Mouse (Mus musculus) megakaryocyte-erythroid progenitor cell, adult 5-6 weeks (primary cell): ENCODE measurements around the gene Lamc3. TPM values are rescaled to one million over a fixed set of nuclear protein-coding genes. Genes with fewer than 3 reads are reported as not detected.
A peak's percentile ranks its signal among the peaks of the same experiment; 100 is the strongest.
"Not testable (repeated sequence)": the region's sequence is repeated elsewhere in the genome, so short reads cannot be mapped to it uniquely, and the experiment has no call there.

Source experiments
- ATAC-seq: replicated peaks from 2 replicates; pipeline ENCODE4 v1.8.0; 2016; ENCODE audit warnings: mild to moderate bottlenecking, inconsistent platforms; ENCODE audit not compliant: severe bottlenecking, poor library complexity, low FRiP score, low TSS enrichment
- total RNA-seq, 2 experiments: library from RNA; stranded (forward) in 1 of 2; stranded (reverse) in 1 of 2; fragments of 200-1000, 215-1000 nt in 1 of 2; fragments of >200 nt in 1 of 2; fragmentation: Nextera tagmentation in 1 of 2; gene quantifications; 2 replicates each; pipeline ENCODE4 v1.2.3; 2014 to 2017

Gene Lamc3
- total RNA-seq, 2 experiments from 2014 or later, result not detected

GRCm38 (mm10) chr2:31870683-31871082, 16.4 kb upstream of the Lamc3 start:
- no peak for ATAC-seq

GRCm38 (mm10) chr2:31874290-31874855, 12.7 kb upstream of the Lamc3 start:
- no peak for ATAC-seq

GRCm38 (mm10) chr2:31876446-31876845, 10.6 kb upstream of the Lamc3 start:
- ATAC-seq, result no peak

DNA sequence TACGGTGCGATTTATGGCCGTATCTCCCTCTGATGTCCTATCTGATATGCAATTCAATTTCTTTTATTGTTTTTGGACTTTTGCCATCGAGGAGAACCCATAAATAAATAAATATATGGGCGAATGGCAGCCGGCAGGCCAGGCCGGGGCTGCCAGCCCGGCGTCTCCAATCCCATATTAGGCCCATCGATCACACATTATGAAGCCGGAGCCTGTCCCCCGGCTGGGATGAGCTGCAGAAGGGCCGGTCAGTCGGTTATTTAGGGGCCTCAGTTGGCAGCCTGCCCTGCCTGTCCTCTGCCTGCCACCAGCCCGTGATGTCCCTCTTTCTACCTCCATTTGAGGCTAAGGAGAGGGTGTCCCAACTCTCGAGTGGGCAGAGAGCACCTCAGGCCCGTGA, 8.5 kb upstream of the Lamc3 start:
- ATAC-seq, result no peak

DNA sequence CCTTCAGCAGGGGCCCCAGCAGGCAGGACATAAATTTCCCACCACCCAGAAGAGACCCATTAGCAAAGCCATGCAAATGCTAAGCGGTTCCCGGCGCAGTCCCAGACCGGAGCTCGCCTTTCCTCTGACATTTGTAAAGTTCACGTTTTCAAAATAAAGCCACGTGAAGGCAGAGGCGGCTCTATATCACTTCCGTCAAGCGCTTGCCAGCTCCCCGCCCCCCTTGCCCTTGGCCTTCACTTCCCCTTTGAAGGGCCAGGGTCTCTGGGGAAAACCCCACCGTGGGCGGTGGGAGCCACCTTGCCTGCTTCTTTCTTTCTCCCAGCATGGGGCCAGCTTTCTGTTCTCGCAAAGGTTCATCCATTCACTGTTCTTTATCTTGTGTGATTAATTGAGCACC, 6.2 kb upstream of the Lamc3 start:
- ATAC-seq, result no peak

- ATAC-seq, result no peak
Measured at GRCm38 (mm10) chr2:31883061-31883460, 4.0 kb upstream of the Lamc3 start.

GRCm38 (mm10) chr2:31884806-31885205, 2.3 kb upstream of the Lamc3 start:
- no peak for ATAC-seq

GRCm38 (mm10) chr2:31888871-31889270, 1.8 kb downstream of the Lamc3 start:
- no peak for ATAC-seq

DNA sequence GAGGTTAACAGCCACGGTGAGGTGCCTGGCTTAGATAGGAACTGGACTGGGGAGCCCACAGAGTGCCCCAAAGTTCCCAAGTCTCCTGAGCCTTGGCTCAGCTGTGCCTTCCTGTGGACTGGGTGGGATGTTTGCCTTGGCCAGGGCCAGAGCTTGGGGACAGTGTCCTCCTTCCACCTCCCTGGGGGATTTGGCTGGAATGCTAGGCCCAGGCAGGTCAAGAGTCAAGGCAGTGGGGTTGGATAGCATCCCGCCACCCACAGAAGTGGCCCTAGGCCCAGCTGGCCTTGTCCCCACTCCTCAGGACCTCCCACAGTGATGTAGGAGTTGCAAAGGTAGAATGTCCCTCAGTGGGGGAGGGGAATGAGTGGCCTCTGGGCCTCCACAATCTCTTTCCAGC, 4.1 kb downstream of the Lamc3 start:
- ATAC-seq, result no peak

DNA sequence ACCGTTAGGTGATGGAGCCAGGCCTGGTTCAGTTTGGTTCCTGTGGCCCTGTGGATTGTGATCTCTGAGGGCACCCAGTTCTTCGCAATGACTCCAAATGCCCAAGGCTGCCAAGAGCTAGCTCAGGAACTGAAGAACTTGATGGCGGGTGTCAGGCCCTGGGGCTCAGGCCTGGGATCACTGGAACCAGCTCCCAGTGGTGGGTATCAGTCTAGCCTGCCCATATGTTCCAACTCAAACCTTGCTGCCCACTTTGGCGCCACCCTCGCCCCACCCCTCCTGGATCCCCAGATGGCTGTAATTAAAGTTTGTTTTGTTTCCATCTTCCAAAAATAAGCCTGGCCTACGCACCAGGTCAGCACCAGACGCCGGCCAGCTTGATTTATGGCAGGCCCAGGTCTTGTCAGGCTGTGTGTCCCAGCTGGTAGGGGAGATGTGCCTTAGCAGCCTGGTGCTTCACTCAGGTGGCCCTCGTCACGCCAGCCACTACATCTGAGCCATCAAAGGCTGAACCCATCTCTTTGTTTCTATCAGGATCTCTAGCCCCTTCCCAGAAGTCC, 6.1 kb downstream of the Lamc3 start:
- ATAC-seq, result no peak

- ATAC-seq, result no peak
Measured at GRCm38 (mm10) chr2:31894221-31894870, 7.3 kb downstream of the Lamc3 start.

DNA sequence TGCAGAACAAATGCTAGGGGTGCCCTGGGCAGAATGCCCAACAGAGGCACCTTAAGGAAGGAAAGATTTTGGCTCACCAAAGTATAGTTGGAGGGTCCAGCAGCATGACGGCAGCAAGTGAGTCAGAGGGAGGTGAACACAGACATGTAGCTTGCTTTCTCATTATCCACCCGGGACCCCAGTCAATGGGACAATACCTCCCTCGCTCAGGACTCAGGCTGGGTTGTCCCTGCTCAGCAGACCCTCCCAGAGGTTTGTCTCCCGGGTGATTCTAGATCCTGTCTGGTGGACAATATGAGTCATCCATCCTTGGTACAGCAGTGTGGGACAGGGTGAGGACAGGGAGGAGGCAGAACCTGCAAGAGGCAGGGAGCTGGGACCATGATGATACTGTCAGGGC, 13.8 kb downstream of the Lamc3 start:
- no peak for ATAC-seq

DNA sequence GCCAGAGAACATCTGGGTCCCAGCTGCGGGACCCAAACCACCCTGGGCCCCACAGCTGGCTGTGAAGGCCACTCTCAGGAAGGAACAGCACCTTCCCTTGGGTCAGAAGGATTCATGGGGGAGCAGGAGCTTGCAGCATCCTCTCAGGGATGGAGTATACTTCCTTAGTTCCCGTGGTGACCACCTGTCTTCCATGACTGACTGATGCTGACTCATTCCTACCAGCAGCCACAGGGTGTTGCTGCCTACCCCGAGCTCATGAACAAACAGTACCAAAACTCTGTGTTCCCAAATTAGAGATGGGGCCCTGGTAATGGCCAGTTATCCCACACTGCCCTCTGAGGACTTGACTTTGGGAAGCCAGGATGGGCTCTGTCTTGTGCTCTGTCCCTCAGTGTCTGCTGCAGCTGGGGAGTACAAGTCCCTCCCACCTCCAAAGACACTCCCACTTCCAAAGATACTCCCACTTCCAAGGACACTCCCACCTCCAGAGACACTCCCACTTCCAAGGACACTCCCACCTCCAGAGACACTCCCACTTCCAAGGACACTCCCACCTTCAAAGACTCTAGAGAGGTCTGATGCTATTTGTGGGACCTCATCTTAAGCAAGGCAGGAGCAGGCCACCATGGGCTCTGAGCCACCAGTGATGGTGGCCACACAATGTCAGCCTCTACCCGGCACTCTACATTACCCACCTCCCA, 14.7 kb downstream of the Lamc3 start:
- peak; percentile 75 for ATAC-seq

DNA sequence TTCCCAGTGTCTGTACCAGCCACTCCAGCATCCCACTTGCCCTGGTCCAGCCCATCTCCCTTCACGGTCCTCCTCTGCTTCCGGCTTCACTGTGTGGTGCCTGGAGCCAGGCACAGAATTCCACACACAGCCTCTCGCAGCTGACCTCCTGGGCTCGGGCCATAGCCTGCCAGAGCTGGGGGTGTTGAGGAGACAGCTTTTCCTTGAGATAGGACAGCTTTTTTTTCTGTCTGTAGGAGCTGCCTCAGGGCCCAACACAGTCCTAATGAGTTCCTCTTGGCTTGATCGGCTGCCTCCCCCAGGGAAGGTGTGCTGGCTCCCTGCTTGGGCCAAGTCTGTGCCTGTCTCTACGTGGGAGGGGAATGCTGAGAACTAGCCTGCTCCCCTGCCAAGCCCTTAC, 17.0 kb downstream of the Lamc3 start:
- ATAC-seq, result no peak

DNA sequence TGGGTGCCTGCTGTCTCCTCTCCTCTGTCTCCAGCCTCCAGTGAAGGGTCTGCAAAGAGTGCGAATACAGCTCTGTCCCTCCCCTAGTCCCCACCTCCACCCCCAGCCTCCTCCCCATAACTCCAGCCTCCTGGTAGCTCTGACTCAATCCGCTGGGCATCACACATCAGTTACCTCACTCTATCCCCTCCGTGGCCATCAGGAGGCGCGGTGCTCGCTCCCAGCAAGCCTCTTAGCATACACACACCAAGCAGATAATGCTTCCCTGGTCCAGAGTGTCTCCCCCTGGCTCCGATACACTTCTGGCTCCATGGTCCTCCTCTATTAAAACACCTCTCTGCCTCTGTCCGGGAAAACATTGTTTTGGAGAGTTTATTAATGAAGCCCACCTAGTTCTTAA, 17.5 kb downstream of the Lamc3 start:
- ATAC-seq, result no peak

- 0 out of 2 replicates have a peak, but pooled peaks have one; percentile 19 for ATAC-seq
Measured at GRCm38 (mm10) chr2:31905682-31906081, 18.6 kb downstream of the Lamc3 start.

- no peak for ATAC-seq
Measured at GRCm38 (mm10) chr2:31906407-31906806, 19.3 kb downstream of the Lamc3 start.

GRCm38 (mm10) chr2:31912575-31912974, 25.5 kb downstream of the Lamc3 start:
- no peak for ATAC-seq

DNA sequence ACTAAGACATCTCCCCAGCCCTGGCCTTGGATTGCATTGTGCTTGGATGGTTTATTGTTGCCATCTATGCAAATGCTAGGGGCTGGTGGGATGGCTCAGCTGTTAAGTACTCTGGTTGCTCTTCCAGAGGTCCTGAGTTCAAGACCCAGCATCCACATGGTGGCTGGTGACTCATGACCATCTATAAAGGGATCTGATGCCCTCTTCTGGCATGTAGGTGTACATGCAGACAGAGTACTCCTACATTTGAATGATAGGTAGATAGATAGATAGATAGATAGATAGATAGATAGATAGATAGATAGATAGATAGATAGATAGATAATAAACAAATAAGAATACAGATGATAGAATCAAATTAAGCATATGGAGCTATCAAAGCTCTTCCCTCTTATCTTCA, 27.1 kb downstream of the Lamc3 start:
- ATAC-seq, result not testable (repeated sequence)

DNA sequence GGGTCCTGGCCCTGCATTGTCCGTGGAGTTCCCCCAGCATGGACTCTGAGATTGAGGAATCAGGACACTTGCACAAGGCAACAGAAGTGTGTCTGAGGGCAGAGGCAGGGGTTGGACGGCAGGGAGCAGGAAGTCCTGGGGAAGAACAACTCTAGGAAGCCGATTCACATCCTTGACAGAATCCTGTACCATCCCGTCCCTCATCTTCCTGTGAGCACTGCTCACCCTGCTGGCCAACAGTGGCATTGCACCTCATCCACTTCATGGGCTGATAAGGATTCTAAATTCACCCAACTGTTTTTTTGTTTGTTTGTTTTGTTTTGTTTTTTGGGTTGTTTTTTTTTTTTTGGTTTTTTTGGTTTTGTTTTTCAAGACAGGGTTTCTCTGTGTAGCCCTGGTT, 28.0 kb downstream of the Lamc3 start:
- ATAC-seq, result peak; percentile 62; the same call in 1 of the 2 replicates

DNA sequence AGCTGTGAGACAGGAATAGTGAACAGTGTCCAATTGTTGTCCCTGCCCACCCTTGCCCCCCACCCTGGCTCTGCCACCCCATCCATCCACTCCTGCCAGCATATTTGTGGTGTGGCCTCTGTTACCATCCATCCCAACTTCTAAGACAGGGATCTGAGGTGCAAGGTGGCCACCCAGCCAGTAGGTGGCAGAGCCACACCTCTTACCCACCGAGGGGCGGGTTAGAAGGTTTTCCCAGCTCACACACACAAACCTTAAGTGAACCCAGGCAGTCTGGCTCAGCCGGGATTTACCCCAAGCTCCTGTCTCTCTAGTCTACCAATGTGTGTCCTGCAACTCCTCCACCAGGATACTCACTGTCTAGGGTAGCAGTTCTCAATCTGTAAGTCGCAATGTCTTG, 30.5 kb downstream of the Lamc3 start:
- ATAC-seq, result peak; percentile 52; the same call in 1 of the 2 replicates
